ENCODE assay signal across 13 mouse cellular contexts in genomic region chr11:89501796-89502195, GRCm38 (mm10).
"Had no signal": no experiment of that assay in that cellular context is flagged by ENCODE, and none has a peak within 500 bp of the region (broad histone marks: within the 10 kb centered on the region; RNA-seq: fewer than 3 reads in every experiment).

No protein-coding gene starts in this region.

- DNase-seq: kidney, postnatal 14 days; left cerebral cortex, postnatal 4 days; lung, adult 18-20 months; lung, postnatal 36 days; right cerebral cortex, postnatal 14 days; thymus, adult 2 months; thymus, postnatal 25 days had no signal

- H3K27ac ChIP-seq: kidney, embryonic 15.5 days; limb, embryonic 13.5 days; liver, embryonic 14.5 days; midbrain, embryonic 10.5 days; neural tube, embryonic 12.5 days; stomach, embryonic 15.5 days had no signal

- H3K4me2 ChIP-seq: kidney, embryonic 15.5 days; limb, embryonic 13.5 days; neural tube, embryonic 12.5 days; stomach, embryonic 15.5 days had no signal

- H3K4me1 ChIP-seq: stomach, embryonic 15.5 days had no signal

- H3K4me3 ChIP-seq: kidney, embryonic 15.5 days; limb, embryonic 13.5 days; midbrain, embryonic 10.5 days; neural tube, embryonic 12.5 days; stomach, embryonic 15.5 days had no signal

- H3K9ac ChIP-seq: kidney, embryonic 15.5 days; limb, embryonic 13.5 days; liver, embryonic 14.5 days; neural tube, embryonic 12.5 days; stomach, embryonic 15.5 days had no signal

- H3K9me3 ChIP-seq: kidney, embryonic 15.5 days; limb, embryonic 13.5 days; midbrain, embryonic 10.5 days; neural tube, embryonic 12.5 days; stomach, embryonic 15.5 days had no signal

- H3K27me3 ChIP-seq: neural tube, embryonic 12.5 days; stomach, embryonic 15.5 days had no signal

- H3K36me3 ChIP-seq: kidney, embryonic 15.5 days; limb, embryonic 13.5 days; midbrain, embryonic 10.5 days; neural tube, embryonic 12.5 days; stomach, embryonic 15.5 days had no signal
